Mouse (Mus musculus): Measurements from ENCODE around the gene Tmem268.

DNA sequence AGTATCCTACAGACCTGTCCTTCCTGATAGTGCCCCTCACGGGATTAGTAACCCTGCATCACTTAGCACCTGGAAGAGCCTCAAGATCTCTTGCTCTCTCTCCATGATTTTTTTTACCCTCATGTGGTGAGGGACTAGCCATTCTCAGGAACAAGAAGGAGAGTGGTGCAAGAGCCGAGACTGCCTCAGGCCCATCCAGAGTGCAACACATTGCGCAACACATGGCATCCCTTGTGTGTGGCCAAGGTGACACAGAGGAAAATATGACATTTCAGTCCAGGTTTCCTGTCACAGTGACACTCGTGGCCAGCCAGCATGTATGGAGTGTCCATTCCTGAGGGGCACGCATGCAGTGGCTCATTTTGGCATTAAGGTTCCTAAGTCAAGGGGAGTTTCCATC is 14.0 kb downstream of the Tmem268 start:
- TF ChIP-seq GATA1 (IDR thresholded peaks at IDR 0.05; ENCODE audit: low read length): no peak
- no peak for TF ChIP-seq TAL1 (IDR thresholded peaks at IDR 0.05; ENCODE audit: low read length)

Data from erythroblast, embryonic 14.5 days (primary cell).